Mouse (Mus musculus) duodenum, adult 2 months (tissue): ENCODE data around the gene Hist1h2ao. TPM values are rescaled to one million over a fixed set of nuclear protein-coding genes. Genes with fewer than 3 reads are reported as not detected.

Source experiments
- polyA plus RNA-seq: library from polyadenylated mRNA; depleted of rRNA; stranded (reverse); fragments of >200 nt; gene quantifications from 2 replicates; pipeline ENCODE4 v1.2.3, GENCODE M21; 2012; ENCODE audit warnings: low replicate concordance; rRNA removed

Gene Hist1h2ao
- polyA plus RNA-seq = not detected in 2 replicates

GRCm38 (mm10) chr13:21810073-21810472, at the start of gene Hist1h2ao, which contains the start of gene Hist1h2bq:
Gene Hist1h2ao (plus strand): TSS chr13:21810465.
Gene Hist1h2bq (minus strand): TSS chr13:21810197.

GRCm38 (mm10) chr13:21779767-21780731, 30.2 kb upstream of the Hist1h2ao start, which contains the start of gene Hist1h1b:
Gene Hist1h1b (minus strand): TSS chr13:21780625.

GRCm38 (mm10) chr13:21783255-21783617, 27.0 kb upstream of the Hist1h2ao start, which contains the start of gene Hist1h3i:
Gene Hist1h3i (minus strand): TSS chr13:21783370.

GRCm38 (mm10) chr13:21786899-21787629, 23.2 kb upstream of the Hist1h2ao start, which contains the start of the genes Hist1h2an and Hist1h2bp:
Gene Hist1h2an (minus strand): TSS chr13:21787218.
Gene Hist1h2bp (plus strand): TSS chr13:21787461.

GRCm38 (mm10) chr13:21811539-21811938, 1.3 kb downstream of the Hist1h2ao start, which contains the start of gene Hist1h4m:
Gene Hist1h4m (plus strand): TSS chr13:21811746.

GRCm38 (mm10) chr13:21831418-21832394, 21.4 kb downstream of the Hist1h2ao start, which contains the start of gene Hist1h4n:
Gene Hist1h4n (minus strand): TSS chr13:21832196.

GRCm38 (mm10) chr13:21833461-21833860, 23.2 kb downstream of the Hist1h2ao start, which contains the start of the genes Hist1h2ap and Hist1h2br:
Gene Hist1h2ap (minus strand): TSS chr13:21833507.
Gene Hist1h2br (plus strand): TSS chr13:21833743.

Other genes with a start within 250 kb of the Hist1h2ao start
- gene Olfr1364, start 228.7 kb upstream of the Hist1h2ao start, polyA plus RNA-seq = not detected in 2 replicates
- gene Olfr1362, start 196.4 kb upstream of the Hist1h2ao start, polyA plus RNA-seq = not detected in 2 replicates
- gene Olfr11, start 167.9 kb upstream of the Hist1h2ao start, polyA plus RNA-seq = not detected in 2 replicates
- not detected in 2 replicates for gene Olfr1361, start 147.1 kb upstream of the Hist1h2ao start, polyA plus RNA-seq
- gene Olfr1360, start 133.1 kb upstream of the Hist1h2ao start, polyA plus RNA-seq = not detected in 2 replicates
- not detected in 2 replicates for gene Olfr1359, start 112.4 kb upstream of the Hist1h2ao start, polyA plus RNA-seq
- 7.5 and 8.8 TPM in 2 replicates for gene Hist1h2bl, start 94.3 kb upstream of the Hist1h2ao start, polyA plus RNA-seq
- gene Hist1h2ai, start 94.0 kb upstream of the Hist1h2ao start, polyA plus RNA-seq = 13.1 and 96.4 TPM in 2 replicates
- gene Hist1h3h, start 92.8 kb upstream of the Hist1h2ao start, polyA plus RNA-seq = 70.2 and 104 TPM in 2 replicates
- gene Hist1h2bm, start 88.4 kb upstream of the Hist1h2ao start, polyA plus RNA-seq = 3.8 and 7.0 TPM in 2 replicates
- 3.1 and 3.3 TPM in 2 replicates for gene Hist1h4j, start 75.4 kb upstream of the Hist1h2ao start, polyA plus RNA-seq
- 26.4 and 32.3 TPM in 2 replicates for gene Hist1h4k, start 60.0 kb upstream of the Hist1h2ao start, polyA plus RNA-seq
- gene Hist1h2ak, start 56.6 kb upstream of the Hist1h2ao start, polyA plus RNA-seq = 28.1 and 60.3 TPM in 2 replicates
- 10.3 and 18.9 TPM in 2 replicates for gene Hist1h2bn, start 56.3 kb upstream of the Hist1h2ao start, polyA plus RNA-seq
- gene Hist1h1b, start 29.8 kb upstream of the Hist1h2ao start, polyA plus RNA-seq = 1.6 and 2.1 TPM in 2 replicates
- gene Hist1h3i, start 27.1 kb upstream of the Hist1h2ao start, polyA plus RNA-seq = 76.2 and 99.7 TPM in 2 replicates
- gene Hist1h2an, start 23.2 kb upstream of the Hist1h2ao start, polyA plus RNA-seq = 8.4 and 153 TPM in 2 replicates
- 2.6 and 4.6 TPM in 2 replicates for gene Hist1h2bp, start 23.0 kb upstream of the Hist1h2ao start, polyA plus RNA-seq
- gene Hist1h2bq, start 268 bp upstream of the Hist1h2ao start, polyA plus RNA-seq = 23.5 and 27.4 TPM in 2 replicates
- 1.3 and 6.9 TPM in 2 replicates for gene Hist1h4m, start 1.3 kb downstream of the Hist1h2ao start, polyA plus RNA-seq
- 20.7 and 25.5 TPM in 2 replicates for gene Hist1h4n, start 21.7 kb downstream of the Hist1h2ao start, polyA plus RNA-seq
- 223 and 1,937 TPM in 2 replicates for gene Hist1h2ap, start 23.0 kb downstream of the Hist1h2ao start, polyA plus RNA-seq
- gene Hist1h2br, start 23.3 kb downstream of the Hist1h2ao start, polyA plus RNA-seq = 22.5 and 29.8 TPM in 2 replicates
- gene Zfp184, start 134.6 kb downstream of the Hist1h2ao start, polyA plus RNA-seq = 0.14 and 0.51 TPM in 2 replicates
- gene Pom121l2, start 170.7 kb downstream of the Hist1h2ao start, polyA plus RNA-seq = not detected in 2 replicates
- gene Prss16, start 199.3 kb downstream of the Hist1h2ao start, polyA plus RNA-seq = 1.4 and 2.5 TPM in 2 replicates
- gene Hist1h2ah, start 225.1 kb downstream of the Hist1h2ao start, polyA plus RNA-seq = 34.5 and 86.3 TPM in 2 replicates
- gene Hist1h2bk, start 225.4 kb downstream of the Hist1h2ao start, polyA plus RNA-seq = 17.4 and 23.1 TPM in 2 replicates
- 4.0 and 9.6 TPM in 2 replicates for gene Hist1h4i, start 230.9 kb downstream of the Hist1h2ao start, polyA plus RNA-seq
- 6.2 and 30.8 TPM in 2 replicates for gene Hist1h2ag, start 232.5 kb downstream of the Hist1h2ao start, polyA plus RNA-seq
- 19.4 and 20.7 TPM in 2 replicates for gene Hist1h2bj, start 232.7 kb downstream of the Hist1h2ao start, polyA plus RNA-seq